Mouse (Mus musculus): ENCODE measurements around the gene Psat1.

DNA sequence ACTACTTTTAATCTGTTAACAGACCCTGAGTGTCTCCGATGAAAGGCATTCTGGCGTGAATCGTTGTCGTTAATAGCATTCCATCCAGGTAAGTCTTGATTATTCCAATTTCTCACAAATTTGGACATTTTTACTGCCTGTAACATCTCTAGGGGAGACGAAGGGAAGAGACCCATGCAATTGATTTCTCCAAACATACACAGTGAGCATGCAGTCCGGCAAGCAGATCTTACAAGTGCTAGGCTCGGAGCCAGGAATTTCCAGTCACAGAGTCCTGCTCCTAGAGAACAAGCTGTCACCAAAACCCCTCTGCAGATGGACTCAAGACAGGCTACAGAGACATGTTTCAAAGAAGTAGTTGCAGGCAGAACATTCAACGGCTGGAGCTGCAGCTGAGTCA is 66.4 kb downstream of the Psat1 start:
- no peak for TF ChIP-seq MAZ (IDR thresholded peaks at IDR 0.05; ENCODE audit: low read depth, low read length)
- TF ChIP-seq USF1 (IDR thresholded peaks at IDR 0.05; ENCODE audit: low read depth, low read length), result no peak
- TF ChIP-seq KAT2A (IDR thresholded peaks at IDR 0.05; ENCODE audit: insufficient replicate concordance, low read length), result no peak
- TF ChIP-seq SIN3A (IDR thresholded peaks at IDR 0.05; ENCODE audit: low read length), result no peak
- TF ChIP-seq EP300 (IDR thresholded peaks at IDR 0.05; ENCODE audit: low read length), result no peak
- TF ChIP-seq BHLHE40 (IDR thresholded peaks at IDR 0.05; ENCODE audit: low read depth, low read length), result no peak
